Mouse (Mus musculus) megakaryocyte, embryonic 14.5 days (primary cell): Measurements from ENCODE around the gene D930048N14Rik.

Experiments
- FLI1 ChIP-seq: IDR thresholded peaks from 2 replicates; pipeline ENCODE4 v1.6.1; 2012; ENCODE audit warnings: low read length, inconsistent platforms, mixed read lengths
- GATA1 ChIP-seq: IDR thresholded peaks from 3 replicates; pipeline ENCODE4 v1.6.1; 2012; ENCODE audit warnings: mixed read lengths, low read length, inconsistent platforms, borderline replicate concordance

- TF ChIP-seq GATA1 (no peak), FLI1 (no peak)
Observed at GRCm38 (mm10) chr11:51635127-51635524, 15.6 kb upstream of the D930048N14Rik start.
